Mouse (Mus musculus) c-Kit-negative CD71-positive TER-119-positive erythroid progenitor cells, embryonic 14.5 days (primary cell): ENCODE data around the gene Snx11.
"Not testable (repeated sequence)": the region's sequence is repeated elsewhere in the genome, so short reads cannot be mapped to it uniquely, and the experiment has no call there.

ENCODE experiments used
- DNase-seq: peaks from one replicate; pipeline ENCODE4 v3.0.0-alpha.2; 2013; ENCODE audit warnings: low read depth, low spot score

Snx11 gene

GRCm38 (mm10) chr11:96796081-96796480, 18.7 kb upstream of the Snx11 start:
- no peak for DNase-seq

GRCm38 (mm10) chr11:96795491-96795890, 18.1 kb upstream of the Snx11 start:
- no peak for DNase-seq

- no peak for DNase-seq
These were observed 13.3 kb upstream of the Snx11 start for GRCm38 (mm10) chr11:96790681-96791080.

GRCm38 (mm10) chr11:96789990-96790389, 12.6 kb upstream of the Snx11 start:
- no peak for DNase-seq

- peak; percentile 71 for DNase-seq
These were observed 11.8 kb upstream of the Snx11 start, which contains the start of gene Cbx1 for GRCm38 (mm10) chr11:96788871-96789795. Gene Cbx1 (plus strand): TSS chr11:96789127.

GRCm38 (mm10) chr11:96786731-96787450, 9.5 kb upstream of the Snx11 start:
- DNase-seq, result no peak

- DNase-seq, result peak; percentile 56
These were observed 7.5 kb upstream of the Snx11 start for GRCm38 (mm10) chr11:96784847-96785246.

- DNase-seq, result no peak
These were observed 4.1 kb upstream of the Snx11 start for GRCm38 (mm10) chr11:96781425-96781824.

GRCm38 (mm10) chr11:96780306-96780705, 2.9 kb upstream of the Snx11 start:
- no peak for DNase-seq

GRCm38 (mm10) chr11:96778061-96778627, 785 bp upstream of the Snx11 start:
- DNase-seq, result not testable (repeated sequence)

- DNase-seq, result no peak
These were observed 1.3 kb downstream of the Snx11 start for GRCm38 (mm10) chr11:96776068-96776467.

GRCm38 (mm10) chr11:96775665-96776064, 1.7 kb downstream of the Snx11 start:
- no peak for DNase-seq

- DNase-seq, result no peak
These were observed 2.3 kb downstream of the Snx11 start for GRCm38 (mm10) chr11:96775063-96775462.

GRCm38 (mm10) chr11:96774536-96774935, 2.8 kb downstream of the Snx11 start:
- DNase-seq, result no peak

GRCm38 (mm10) chr11:96772413-96772812, 4.9 kb downstream of the Snx11 start:
- no peak for DNase-seq

- DNase-seq, result no peak
These were observed 5.9 kb downstream of the Snx11 start for GRCm38 (mm10) chr11:96771274-96771975.

- no peak for DNase-seq
These were observed 9.1 kb downstream of the Snx11 start for GRCm38 (mm10) chr11:96768240-96768639.

GRCm38 (mm10) chr11:96767096-96767495, 10.3 kb downstream of the Snx11 start:
- no peak for DNase-seq

- no peak for DNase-seq
These were observed 10.8 kb downstream of the Snx11 start for GRCm38 (mm10) chr11:96766555-96766954.

- DNase-seq, result no peak
These were observed 11.7 kb downstream of the Snx11 start for GRCm38 (mm10) chr11:96765645-96766044.

GRCm38 (mm10) chr11:96764511-96765350, 12.6 kb downstream of the Snx11 start:
- no peak for DNase-seq
